Comparison of ENCODE assay signal across 17 mouse cellular contexts in the genomic region with DNA sequence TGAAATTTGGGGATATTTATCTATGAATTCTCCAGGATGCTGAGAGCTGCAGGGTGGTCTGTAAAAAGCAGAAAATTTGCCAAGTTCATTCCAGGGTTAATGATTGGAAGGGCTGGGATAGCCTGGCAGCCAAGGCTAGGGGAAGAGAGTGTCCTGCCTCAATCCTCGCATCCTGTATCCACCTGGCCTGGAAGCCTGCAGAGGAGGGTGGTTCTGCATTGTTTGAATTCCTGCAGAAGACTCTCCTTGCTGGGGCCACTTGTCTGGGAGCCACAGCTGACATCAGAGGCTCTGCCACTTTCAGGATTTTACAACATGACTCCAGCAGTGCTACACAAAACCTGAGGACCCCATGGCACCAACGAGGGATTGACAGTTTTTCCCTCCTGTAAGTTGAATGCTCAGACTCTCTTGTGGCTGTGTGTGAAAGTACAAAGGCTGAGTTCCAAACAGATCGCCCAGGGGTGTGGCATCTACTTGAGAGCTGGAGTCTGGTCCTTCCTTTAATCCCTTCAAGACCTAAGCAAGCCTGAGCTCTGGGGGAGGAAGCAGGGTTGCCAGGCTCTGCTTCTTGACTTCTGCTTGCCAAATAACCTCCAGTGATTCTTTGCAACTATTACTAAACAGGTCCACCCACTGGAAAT. TPM values are rescaled to one million over a fixed set of nuclear protein-coding genes. Genes with fewer than 3 reads are reported as not detected.
DNase-seq lines count a peak whose midpoint lies in the region; ATAC-seq and TF ChIP-seq lines count a peak whose summit lies in the region.
"Had no signal": no experiment of that assay in that cellular context is flagged by ENCODE, and none has a peak within 500 bp of the region (broad histone marks: within the 10 kb centered on the region; RNA-seq: fewer than 3 reads in every experiment).

No protein-coding gene starts in this region.

- 0 out of 2 replicates have a peak overlapping the region, but pooled peaks have one; percentile 16 for H3K9ac ChIP-seq in heart, embryonic 11.5 days (ENCODE audit: low read depth, low read length)
- no peak overlapping the region for H3K9ac ChIP-seq in ES-Bruce4 (ENCODE audit: low read depth, poor library complexity, severe bottlenecking)
- H3K9ac ChIP-seq in lung, embryonic 15.5 days, result no peak overlapping the region
- H3K9ac ChIP-seq: embryonic facial prominence, embryonic 13.5 days; hindbrain, embryonic 12.5 days; liver, embryonic 14.5 days had no signal

- TF ChIP-seq POLR2A in ES-Bruce4 (IDR thresholded peaks at IDR 0.05; ENCODE audit: insufficient read depth, low read length), result no peak

- H3K4me1 ChIP-seq in heart, embryonic 11.5 days (ENCODE audit: control insufficient read depth, insufficient read depth, low read length), result peaks cover 11% of the 10 kb centered on the region; the same call in 1 of the 2 replicates
- H3K4me1 ChIP-seq in ES-Bruce4 (ENCODE audit: control insufficient read depth, insufficient read depth, low read length), result peaks cover 3% of the 10 kb centered on the region
- H3K4me1 ChIP-seq in lung, embryonic 15.5 days, result peaks cover 21% of the 10 kb centered on the region
- H3K4me1 ChIP-seq: hindbrain, embryonic 12.5 days had no signal

- ATAC-seq in heart, embryonic 11.5 days (replicated peaks; ENCODE audit: insufficient number of reproducible peaks, low FRiP score, low TSS enrichment), result no peak
- ATAC-seq in lung, embryonic 15.5 days (ENCODE audit: borderline replicate concordance, extremely low read depth, low FRiP score, low TSS enrichment), result peak; percentile 16; the same call in 1 of the 2 replicates
- ATAC-seq: midbrain, embryonic 16.5 days had no signal

- no peaks in the 10 kb centered on the region for H3K27me3 ChIP-seq in heart, embryonic 11.5 days (ENCODE audit: control insufficient read depth, insufficient read depth, low read length)
- H3K27me3 ChIP-seq in ES-Bruce4 (ENCODE audit: control insufficient read depth, insufficient read depth, low read length, poor library complexity, severe bottlenecking), result no peaks in the 10 kb centered on the region
- H3K27me3 ChIP-seq in lung, embryonic 15.5 days, result no peaks in the 10 kb centered on the region
- H3K27me3 ChIP-seq: embryonic facial prominence, embryonic 13.5 days; hindbrain, embryonic 12.5 days had no signal

- no peak for TF ChIP-seq CTCF in ES-Bruce4 (IDR thresholded peaks at IDR 0.05; ENCODE audit: low read depth, low read length)

- H3K9me3 ChIP-seq in heart, embryonic 11.5 days (replicated peaks; ENCODE audit: control insufficient read depth, low read length), result no peaks in the 10 kb centered on the region
- no peaks in the 10 kb centered on the region for H3K9me3 ChIP-seq in ES-Bruce4 (replicated peaks; ENCODE audit: control insufficient read depth, insufficient read depth, low read length, poor library complexity, severe bottlenecking)
- no peaks in the 10 kb centered on the region for H3K9me3 ChIP-seq in lung, embryonic 15.5 days
- H3K9me3 ChIP-seq: embryonic facial prominence, embryonic 13.5 days; hindbrain, embryonic 12.5 days; megakaryocyte, embryonic 14.5 days had no signal

- no peaks in the 10 kb centered on the region for H3K36me3 ChIP-seq in heart, embryonic 11.5 days (ENCODE audit: control insufficient read depth, insufficient read depth, low read length)
- H3K36me3 ChIP-seq in ES-Bruce4 (ENCODE audit: control insufficient read depth, insufficient read depth, low read length, poor library complexity, severe bottlenecking), result no peaks in the 10 kb centered on the region
- no peaks in the 10 kb centered on the region for H3K36me3 ChIP-seq in lung, embryonic 15.5 days
- H3K36me3 ChIP-seq: embryonic facial prominence, embryonic 13.5 days; hindbrain, embryonic 12.5 days had no signal

- no peak overlapping the region for H3K4me3 ChIP-seq in heart, embryonic 11.5 days (ENCODE audit: low read depth, low read length)
- no peak overlapping the region for H3K4me3 ChIP-seq in ES-Bruce4 (ENCODE audit: low read depth, low read length)
- no peak overlapping the region for H3K4me3 ChIP-seq in lung, embryonic 15.5 days
- H3K4me3 ChIP-seq: embryonic facial prominence, embryonic 13.5 days; hindbrain, embryonic 12.5 days; layer of hippocampus, adult 2 months; megakaryocyte, embryonic 14.5 days had no signal

- 0 out of 2 replicates have a peak overlapping the region, but pooled peaks have one; percentile 17 for H3K4me2 ChIP-seq in heart, embryonic 11.5 days
- no peak overlapping the region for H3K4me2 ChIP-seq in lung, embryonic 15.5 days
- H3K4me2 ChIP-seq: embryonic facial prominence, embryonic 13.5 days; hindbrain, embryonic 12.5 days had no signal

- 25% methylated on average over 3 of the region's 3 CpGs for WGBS in heart, embryonic 11.5 days (ENCODE audit: insufficient replicate concordance)
- WGBS in lung, embryonic 15.5 days, result 18% methylated on average over 3 of the region's 3 CpGs

- peak; percentile 69 for TF ChIP-seq EP300 in ES-Bruce4 (IDR thresholded peaks at IDR 0.05; ENCODE audit: insufficient read depth, low read depth, low read length)

- intact Hi-C loops in heart, postnatal 36 days (cut with DNase I), result loop anchor here (5.0 kb wide), 1 partner anchor 156 kb away; no protein-coding TSS in a partner anchor

- H3K27ac ChIP-seq in heart, embryonic 11.5 days (ENCODE audit: low read depth, low read length), result peak overlapping the region; percentile 64
- H3K27ac ChIP-seq in ES-Bruce4 (ENCODE audit: insufficient read depth, low read length), result no peak overlapping the region
- peak overlapping the region; percentile 15 for H3K27ac ChIP-seq in lung, embryonic 15.5 days
- H3K27ac ChIP-seq: embryonic facial prominence, embryonic 13.5 days; hindbrain, embryonic 12.5 days; kidney, postnatal 0 days; layer of hippocampus, adult 2 months; liver, embryonic 14.5 days had no signal

- no peak for DNase-seq in heart, postnatal 36 days
- peak; percentile 85 for DNase-seq in ZHBTc4 (ENCODE audit: low read depth, low spot score)
- DNase-seq in urinary bladder, postnatal 10 days (ENCODE audit: low spot score), result no peak
- DNase-seq in embryo, embryonic 10.5 days (ENCODE audit: low spot score), result no peak
- no peak for DNase-seq in ovary, postnatal 10 days (ENCODE audit: low spot score)
- DNase-seq: B cell, adult 2 months; gastrocnemius, postnatal 10 days had no signal

RNA-seq across cellular contexts. Expression of a gene that starts 12.4 kb away (rescaled TPM):
- polyA plus RNA-seq in heart, embryonic 11.5 days (2014; fragmentation: Nextera tagmentation; extraction: Ambion mirVana), result 18.7 and 23.6 TPM in 2 replicates
- total RNA-seq in heart, postnatal 36 days (2021), result 10 to 100 TPM; 33.4 to 39.1 TPM
- 26.6 and 30.5 TPM in 2 replicates for polyA plus RNA-seq in ES-Bruce4 (2011; ENCODE audit: insufficient read depth, insufficient read length, low read depth, missing spikeins)
- polyA plus RNA-seq in lung, embryonic 15.5 days (2015; fragmentation: Nextera tagmentation; extraction: Ambion mirVana), result 33.5 and 34.9 TPM in 2 replicates
